Mouse (Mus musculus): ENCODE measurements around the gene St6galnac4.

DNA sequence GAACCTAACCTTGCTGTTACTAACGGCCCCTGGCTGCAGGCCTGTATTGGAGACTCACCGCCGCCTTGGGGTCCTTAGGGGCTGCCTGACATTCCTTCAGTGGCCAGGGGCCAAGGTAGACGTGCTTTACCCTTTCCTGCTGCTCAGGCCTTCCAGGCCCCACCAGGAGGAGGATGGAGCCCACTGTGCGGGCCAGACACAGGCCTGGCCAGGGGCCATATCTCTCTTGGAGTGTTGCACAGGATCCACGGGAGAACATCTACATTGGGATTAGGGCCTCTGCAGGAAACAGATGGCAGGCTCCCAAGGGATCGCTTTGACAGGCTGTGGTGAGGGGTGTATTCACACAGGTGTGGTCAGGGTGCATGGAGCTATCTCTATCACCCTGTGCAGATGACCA lies 55.9 kb downstream of the St6galnac4 start:
- TF ChIP-seq CTCF (IDR thresholded peaks at IDR 0.05; ENCODE audit: extremely low read depth, insufficient read depth, low read length) (no peak), POLR2A (IDR thresholded peaks at IDR 0.05; ENCODE audit: extremely low read depth, insufficient read depth, low read length) (no peak)

All from cortical plate, adult 2 months (tissue).